Mouse (Mus musculus) forebrain, postnatal 0 days (tissue): ENCODE measurements at regions not wholly inside any gene's neighbourhood (a gene's known extent, or its start where the extent isn't known, plus 50 kb on each side); places are given as distances from the start of the nearest gene placed in this dataset.

Experiments used
- ATAC-seq: fragments of 200-750 bp; cut with Nextera tagmentation; 2 replicates; pipeline ENCODE4 v1.8.0; 2017; ENCODE audit warnings: mild to moderate bottlenecking, moderate library complexity
- DNase-seq: peaks from one replicate; pipeline ENCODE4 v3.0.0-alpha.2; 2015
- H3K27ac ChIP-seq: fragments of 300-500 bp; sonication (generic); 2 replicates; pipeline ENCODE4 v1.5.1; 2014; ENCODE audit warnings: low read depth, mild to moderate bottlenecking, antibody characterized with exemption, low read length, moderate library complexity, mixed read lengths
- H3K27me3 ChIP-seq: fragments of 300-500 bp; sonication (generic); 2 replicates; pipeline ENCODE4 v1.6.1; 2014; ENCODE audit warnings: mild to moderate bottlenecking, low read length, mixed read lengths; ENCODE audit not compliant: insufficient read depth
- H3K36me3 ChIP-seq: fragments of 300-500 bp; sonication (generic); 2 replicates; pipeline ENCODE4 v1.6.1; 2014; ENCODE audit warnings: mild to moderate bottlenecking, moderate library complexity; ENCODE audit not compliant: insufficient read depth
- H3K4me1 ChIP-seq: fragments of 300-500 bp; sonication (generic); 2 replicates; pipeline ENCODE4 v1.6.1; 2014; ENCODE audit warnings: antibody characterized with exemption; ENCODE audit not compliant: insufficient read depth
- H3K4me2 ChIP-seq: fragments of 300-500 bp; sonication (generic); 2 replicates; pipeline ENCODE4 v1.6.1; 2014; ENCODE audit warnings: low read depth, mild to moderate bottlenecking, moderate library complexity
- H3K4me3 ChIP-seq: fragments of 300-500 bp; sonication (generic); 2 replicates; pipeline ENCODE4 v1.5.1; 2014; ENCODE audit warnings: low read depth, low read length, mixed read lengths
- H3K9ac ChIP-seq: fragments of 300-500 bp; sonication (generic); 2 replicates; pipeline ENCODE4 v1.6.1; 2014; ENCODE audit warnings: mild to moderate bottlenecking
- H3K9me3 ChIP-seq: fragments of 300-500 bp; sonication (generic); 2 replicates; pipeline ENCODE4 v1.6.1; 2016; ENCODE audit warnings: low read length
- CTCF ChIP-seq: sonication (generic); IDR thresholded peaks from 2 replicates; pipeline ENCODE4 v1.5.1; 2016; ENCODE audit warnings: antibody characterized with exemption, control low read depth, low read depth
- WGBS: fragments of 180-500 bp; shearing (Covaris S2); extraction: QIAGEN DNeasy Blood & Tissue Kit; methylation state at CpG from one replicate; pipeline ENCODE4 v1.1.7; 2014; 5-methylcytosine and 5-hydroxymethylcytosine counted together

DNA sequence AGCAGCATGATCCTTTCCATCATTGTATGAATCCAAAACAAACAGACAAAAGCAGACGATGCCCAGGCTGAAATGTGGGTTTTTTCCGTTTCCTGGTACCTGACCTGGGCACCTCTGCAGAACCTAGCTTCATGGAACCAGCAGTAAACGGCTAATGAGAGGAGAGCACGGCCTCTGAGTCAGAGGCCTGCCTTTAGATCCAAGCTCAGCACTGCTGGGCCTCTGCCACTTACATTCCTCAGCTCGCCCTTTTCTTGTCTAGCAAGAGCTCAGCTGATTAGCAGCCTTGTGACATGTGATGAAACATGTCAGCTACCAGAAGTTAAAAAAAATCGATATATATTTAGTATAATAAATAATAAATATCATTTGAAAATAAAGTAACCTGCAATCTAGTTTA is 91.2 kb upstream of the Dhrs4 start:
- Histone ChIP-seq H3K4me1 (no peaks in the 10 kb centered on the region), H3K36me3 (no peaks in the 10 kb centered on the region), H3K27ac (no peak overlapping the region), H3K4me3 (no peak overlapping the region), H3K4me2 (no peak overlapping the region), H3K9ac (no peak overlapping the region), H3K9me3 (no peaks in the 10 kb centered on the region), H3K27me3 (no peaks in the 10 kb centered on the region)
- 59% methylated on average over 6 of the region's 6 CpGs for WGBS
- ATAC-seq (no peak), DNase-seq (no peak)
- no peak for TF ChIP-seq CTCF

DNA sequence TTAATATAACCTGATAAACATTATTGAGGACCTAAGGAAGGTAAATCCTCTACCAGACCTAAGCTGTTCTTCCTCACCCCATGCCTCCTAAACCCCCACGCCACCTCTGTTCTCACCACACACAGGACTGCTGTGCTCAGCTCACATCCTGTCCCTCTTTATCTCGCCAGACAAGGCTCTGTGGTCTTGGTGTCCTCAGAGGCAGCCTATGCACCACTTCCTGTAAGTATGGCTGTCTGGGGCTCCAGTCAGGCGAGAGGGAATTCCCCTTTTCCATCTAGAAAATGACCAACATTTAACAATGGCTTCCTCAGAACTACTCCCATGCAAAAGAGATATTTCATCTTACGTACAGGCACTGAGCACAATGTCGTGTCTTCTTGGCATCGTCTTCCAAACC is 86.2 kb upstream of the Dhrs4 start:
- Histone ChIP-seq H3K9ac (no peak overlapping the region), H3K4me2 (no peak overlapping the region), H3K4me1 (no peaks in the 10 kb centered on the region), H3K4me3 (no peak overlapping the region), H3K9me3 (no peaks in the 10 kb centered on the region), H3K27me3 (no peaks in the 10 kb centered on the region), H3K36me3 (no peaks in the 10 kb centered on the region), H3K27ac (no peak overlapping the region)
- DNase-seq (no peak), ATAC-seq (no peak)
- WGBS, result 85% methylated on average over 6 of the region's 6 CpGs
- TF ChIP-seq CTCF, result no peak

DNA sequence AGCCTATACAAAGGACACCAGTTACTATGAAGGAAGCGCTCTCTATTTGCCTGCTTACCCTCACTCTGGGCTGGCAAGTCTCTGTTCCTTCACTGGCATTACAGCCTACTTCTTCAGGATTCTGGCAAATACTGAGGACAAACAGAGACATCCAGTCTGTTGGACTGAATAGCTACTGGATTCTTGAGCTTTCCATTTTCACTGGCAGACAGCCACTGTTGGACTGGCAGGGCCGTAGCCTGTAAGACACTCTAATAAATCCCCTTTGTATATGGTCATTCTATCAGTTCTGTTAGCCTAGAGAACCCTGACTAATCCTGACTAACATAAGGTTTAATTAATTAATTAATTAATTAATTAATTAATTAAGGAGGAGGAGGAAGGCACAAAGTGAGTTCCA is 72.4 kb upstream of the Dhrs4 start:
- H3K36me3 ChIP-seq, result no peaks in the 10 kb centered on the region
- WGBS, result 60% methylated on average over 2 of the region's 2 CpGs
- ATAC-seq, result no peak

More for the DNA sequence above, 72.4 kb upstream of the Dhrs4 start:
- no peaks in the 10 kb centered on the region for H3K27me3 ChIP-seq
- no peak overlapping the region for H3K9ac ChIP-seq
- no peak for TF ChIP-seq CTCF
- H3K4me1 ChIP-seq, result no peaks in the 10 kb centered on the region
- DNase-seq, result no peak
- no peaks in the 10 kb centered on the region for H3K9me3 ChIP-seq
- no peak overlapping the region for H3K4me2 ChIP-seq
- no peak overlapping the region for H3K4me3 ChIP-seq
- H3K27ac ChIP-seq, result no peak overlapping the region
